Mouse (Mus musculus) liver, postnatal 0 days (tissue): ENCODE results near the gene Psap. TPM values are rescaled to one million over a fixed set of nuclear protein-coding genes. Genes with fewer than 3 reads are reported as not detected.

ENCODE experiments used
- ATAC-seq: fragments of 200-750 bp; cut with Nextera tagmentation; 2 replicates; pipeline ENCODE4 v1.8.0; 2017; ENCODE audit warnings: mild to moderate bottlenecking, moderate library complexity
- DNase-seq: peaks from one replicate; pipeline ENCODE4 v3.0.0-alpha.2; 2016
- H3K27ac ChIP-seq: fragments of 300-500 bp; sonication (generic); 2 replicates; pipeline ENCODE4 v1.5.1; 2014; ENCODE audit warnings: antibody characterized with exemption, moderate library complexity, mild to moderate bottlenecking, low read depth
- H3K27me3 ChIP-seq: fragments of 300-500 bp; sonication (generic); 2 replicates; pipeline ENCODE4 v1.6.1; 2014; ENCODE audit warnings: low read length, control low read depth, mixed read lengths; ENCODE audit not compliant: insufficient read depth
- H3K36me3 ChIP-seq: fragments of 300-500 bp; sonication (generic); replicated peaks from 2 replicates; pipeline ENCODE4 v1.6.1; 2014; ENCODE audit warnings: mild to moderate bottlenecking, control low read depth, low read length, moderate library complexity, mixed read lengths; ENCODE audit not compliant: insufficient read depth
- H3K4me1 ChIP-seq: fragments of 300-500 bp; sonication (generic); 2 replicates; pipeline ENCODE4 v1.6.1; 2014; ENCODE audit warnings: antibody characterized with exemption, mild to moderate bottlenecking, control low read depth; ENCODE audit not compliant: insufficient read depth
- H3K4me2 ChIP-seq: fragments of 300-500 bp; sonication (generic); 2 replicates; pipeline ENCODE4 v1.6.1; 2014; ENCODE audit warnings: low read depth, mild to moderate bottlenecking, low read length, moderate library complexity, mixed read lengths
- H3K4me3 ChIP-seq: fragments of 300-500 bp; sonication (generic); 2 replicates; pipeline ENCODE4 v1.5.1; 2014; ENCODE audit warnings: low read depth, low read length
- H3K9ac ChIP-seq: fragments of 300-500 bp; sonication (generic); replicated peaks from 2 replicates; pipeline ENCODE4 v1.6.1; 2014; ENCODE audit warnings: mild to moderate bottlenecking, moderate library complexity
- H3K9me3 ChIP-seq: fragments of 300-500 bp; sonication (generic); 2 replicates; pipeline ENCODE4 v1.6.1; 2016; ENCODE audit warnings: mild to moderate bottlenecking, control low read depth, low read length, mixed read lengths
- CTCF ChIP-seq: sonication (generic); IDR thresholded peaks from 2 replicates; pipeline ENCODE4 v1.5.1; 2016; ENCODE audit warnings: antibody characterized with exemption, low read depth
- EP300 ChIP-seq: IDR thresholded peaks from 2 replicates; pipeline ENCODE4 v1.6.1; 2016; ENCODE audit warnings: antibody characterized with exemption, low read depth, mild to moderate bottlenecking
- WGBS: fragments of 180-500 bp; shearing (Covaris S2); extraction: QIAGEN DNeasy Blood & Tissue Kit; methylation state at CpG from one replicate; pipeline ENCODE4 v1.1.7; 2014; ENCODE audit not compliant: insufficient replicate concordance; 5-methylcytosine and 5-hydroxymethylcytosine counted together
- polyA plus RNA-seq: library from polyadenylated mRNA; unstranded; fragments of >200 nt; fragmentation: Nextera tagmentation; extraction: Ambion mirVana; gene quantifications from 2 replicates; pipeline ENCODE4 v1.2.1, GENCODE M21; 2015

The Psap gene
- polyA plus RNA-seq, 1 experiment from 2014 or later, result 110 TPM

DNA sequence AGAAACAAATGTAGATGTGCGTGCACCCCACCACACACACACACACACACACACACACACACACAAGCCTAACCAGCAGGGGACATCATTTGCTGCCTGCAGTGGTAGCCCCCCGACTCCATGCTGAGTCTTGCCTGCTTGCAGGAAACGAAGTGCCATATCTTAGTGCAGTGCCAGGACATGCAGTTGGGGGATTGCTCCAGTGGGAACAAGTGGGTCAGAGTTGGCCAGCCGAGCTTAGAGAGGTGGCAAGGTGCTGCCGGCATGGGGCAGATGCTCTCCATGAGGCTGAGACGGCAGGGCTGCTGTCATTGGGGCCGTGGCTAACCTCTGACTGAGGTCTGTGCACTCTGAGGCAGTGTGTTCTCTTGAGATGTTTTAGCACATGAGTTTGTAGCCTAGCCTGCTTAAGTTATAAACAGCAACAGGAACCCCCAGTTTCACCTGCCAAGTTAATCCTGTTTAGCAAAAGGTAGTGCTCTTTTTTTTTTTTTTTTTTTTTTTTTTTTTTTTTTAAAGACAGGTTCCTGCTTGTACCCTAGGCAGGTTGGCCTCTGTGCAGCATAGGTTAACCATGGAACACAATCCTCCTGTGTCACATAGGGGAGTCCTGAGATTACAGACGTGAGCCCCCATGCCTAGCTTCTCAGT is 2.0 kb downstream of the Psap start:
- Histone ChIP-seq H3K4me2 (peak overlapping the region; percentile 94), H3K9ac (peak overlapping the region; percentile 18), H3K4me1 (peaks cover 64% of the 10 kb centered on the region), H3K27ac (peak overlapping the region; percentile 37), H3K4me3 (peak overlapping the region; percentile 94; the same call in 1 of the 2 replicates), H3K27me3 (no peaks in the 10 kb centered on the region), H3K36me3 (no peaks in the 10 kb centered on the region), H3K9me3 (no peaks in the 10 kb centered on the region)
- ATAC-seq (no peak), DNase-seq (no peak)
- 64% methylated on average over 8 of the region's 8 CpGs for WGBS
- TF ChIP-seq EP300, result no peak
- no peak for TF ChIP-seq CTCF

DNA sequence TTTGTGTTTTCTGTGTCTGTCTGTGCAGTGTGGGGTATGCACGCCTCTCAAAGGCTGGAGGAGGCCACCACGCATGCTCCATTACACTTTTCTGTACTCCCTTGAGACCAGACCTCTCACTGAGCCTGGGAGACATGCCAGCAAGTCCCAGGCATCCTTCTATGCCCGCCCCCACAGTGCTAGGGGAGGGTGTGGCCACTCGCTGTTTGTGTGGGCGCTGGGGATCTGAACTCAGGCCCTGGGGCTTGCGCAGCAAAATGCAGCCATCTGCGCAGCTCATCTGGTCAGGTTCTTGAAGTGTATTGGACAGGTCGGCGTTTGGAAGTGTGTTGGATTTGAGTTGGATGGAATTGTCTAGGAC is 2.5 kb downstream of the Psap start:
- Histone ChIP-seq H3K4me1 (peaks cover 69% of the 10 kb centered on the region), H3K4me3 (peak overlapping the region; percentile 94; the same call in 1 of the 2 replicates), H3K9ac (peak overlapping the region; percentile 28; the same call in 1 of the 2 replicates)

DNA sequence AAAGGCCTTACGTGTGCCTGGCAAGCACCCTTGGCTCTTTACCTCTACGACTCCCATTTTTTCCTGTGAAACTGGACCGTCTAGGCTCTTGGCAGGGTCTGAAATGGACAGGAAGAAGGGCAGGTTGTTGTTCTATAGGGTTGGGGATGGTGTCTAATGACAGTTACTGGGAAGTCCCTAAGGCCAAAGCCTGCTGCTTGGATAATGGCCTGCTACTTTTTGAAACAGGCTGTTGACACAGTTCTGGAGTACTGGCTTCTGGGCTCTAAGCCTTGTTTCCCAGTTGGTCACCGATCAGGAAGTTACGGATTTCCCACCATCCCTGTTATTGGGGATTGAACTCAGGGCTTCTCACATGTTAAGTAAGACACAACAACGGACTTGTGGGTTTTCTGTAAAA is 2.9 kb downstream of the Psap start:
- no peak for TF ChIP-seq EP300
- TF ChIP-seq CTCF, result no peak
- DNase-seq (no peak), ATAC-seq (no peak)
- Histone ChIP-seq H3K36me3 (no peaks in the 10 kb centered on the region), H3K4me1 (peaks cover 73% of the 10 kb centered on the region), H3K27me3 (no peaks in the 10 kb centered on the region), H3K9ac (peak overlapping the region; percentile 28; the same call in 1 of the 2 replicates), H3K27ac (peak overlapping the region; percentile 37; the same call in 1 of the 2 replicates), H3K4me3 (peak overlapping the region; percentile 94; the same call in 1 of the 2 replicates), H3K9me3 (no peaks in the 10 kb centered on the region), H3K4me2 (peak overlapping the region; percentile 94)
- WGBS, result 81% methylated on average over 6 of the region's 6 CpGs

More for the DNA sequence above, 2.5 kb downstream of the Psap start:
- WGBS, result 79% methylated on average over 9 of the region's 9 CpGs
- ATAC-seq (no peak), DNase-seq (no peak)
- Histone ChIP-seq H3K4me2 (peak overlapping the region; percentile 94), H3K27ac (peak overlapping the region; percentile 37; the same call in 1 of the 2 replicates), H3K27me3 (no peaks in the 10 kb centered on the region), H3K9me3 (no peaks in the 10 kb centered on the region), H3K36me3 (no peaks in the 10 kb centered on the region)
- TF ChIP-seq CTCF (no peak), EP300 (no peak)

DNA sequence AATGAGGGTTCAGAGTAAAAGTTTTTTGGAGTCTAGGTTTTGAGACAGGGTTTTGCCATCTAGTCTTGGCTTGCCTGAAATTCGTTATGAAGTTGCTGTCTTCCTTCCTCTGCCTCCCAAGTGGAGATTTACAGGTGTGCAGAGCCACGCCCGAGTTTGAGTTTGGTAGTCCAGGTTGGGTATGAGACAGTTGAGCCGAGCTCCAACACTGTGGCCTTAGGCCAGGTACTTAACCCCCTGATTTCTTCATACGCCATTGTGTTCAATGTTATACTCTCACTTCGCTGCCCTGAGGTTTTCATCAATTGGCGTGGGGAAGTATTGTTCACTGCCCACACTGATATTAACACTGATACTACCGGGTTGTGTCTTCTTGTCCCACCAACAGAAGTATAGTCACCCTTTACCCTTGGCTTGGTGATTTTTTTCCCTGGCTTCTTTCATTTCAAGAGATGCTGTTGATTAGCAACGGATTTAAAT is 4.2 kb downstream of the Psap start:
- H3K27me3 ChIP-seq, result no peaks in the 10 kb centered on the region
- no peak for ATAC-seq
- no peaks in the 10 kb centered on the region for H3K36me3 ChIP-seq
- peak overlapping the region; percentile 94 for H3K4me2 ChIP-seq
- 71% methylated on average over 9 of the region's 9 CpGs for WGBS
- H3K4me3 ChIP-seq, result no peak overlapping the region
- no peak for TF ChIP-seq CTCF
- no peak for TF ChIP-seq EP300
- H3K27ac ChIP-seq, result peak overlapping the region; percentile 93
- no peak overlapping the region for H3K9ac ChIP-seq
- H3K9me3 ChIP-seq, result no peaks in the 10 kb centered on the region
- H3K4me1 ChIP-seq, result peaks cover 81% of the 10 kb centered on the region
- no peak for DNase-seq

DNA sequence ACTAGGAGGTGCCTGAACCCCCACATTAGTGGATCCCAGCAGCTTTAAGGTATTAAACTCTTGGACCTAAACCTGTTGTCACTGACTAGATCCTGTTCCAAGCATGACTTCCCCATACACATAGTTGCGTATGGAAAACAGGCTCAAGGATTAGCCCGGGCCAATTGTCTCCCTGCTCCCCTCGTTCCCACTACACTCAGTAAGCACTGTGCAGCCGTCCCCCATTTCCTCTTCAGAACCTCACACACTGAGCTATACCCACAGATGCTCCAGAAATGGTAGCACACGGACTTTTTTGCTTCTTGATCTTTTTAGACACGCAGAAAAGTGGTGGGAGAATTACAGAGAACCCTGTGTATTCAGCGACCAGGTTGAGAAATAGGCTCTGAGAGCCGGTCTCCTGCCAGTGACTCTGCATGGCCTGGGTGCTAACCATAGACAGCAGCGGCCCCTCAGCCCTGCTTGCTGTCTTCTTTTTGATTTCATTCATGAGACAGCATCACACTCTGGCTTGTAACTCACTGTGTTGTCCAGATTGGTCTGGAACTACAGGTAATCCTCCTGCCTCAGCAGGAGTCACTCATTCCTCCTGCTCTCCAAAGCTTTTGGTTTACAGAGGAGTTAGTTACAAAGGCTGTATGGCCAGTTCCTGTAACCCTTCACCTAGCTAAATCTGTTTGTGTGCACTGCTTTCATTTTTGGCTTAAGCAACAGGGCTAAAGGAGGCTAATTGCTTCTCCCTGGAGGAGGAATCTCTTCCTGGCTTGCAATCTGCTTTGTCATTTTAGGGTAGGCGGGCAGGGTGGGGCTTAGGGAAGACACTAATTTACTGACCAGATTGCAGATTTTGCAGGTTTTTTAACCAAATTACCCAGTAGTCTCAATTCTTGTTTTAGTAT is 4.9 kb downstream of the Psap start:
- Histone ChIP-seq H3K27me3 (no peaks in the 10 kb centered on the region), H3K4me1 (peaks cover 80% of the 10 kb centered on the region), H3K27ac (peak overlapping the region; percentile 93), H3K9me3 (no peaks in the 10 kb centered on the region), H3K36me3 (no peaks in the 10 kb centered on the region), H3K4me3 (no peak overlapping the region), H3K9ac (no peak overlapping the region; the same call in 1 of the 2 replicates), H3K4me2 (peak overlapping the region; percentile 94)
- TF ChIP-seq EP300 (no peak), CTCF (no peak)
- WGBS, result 43% methylated on average over 10 of the region's 10 CpGs
- no peak for DNase-seq
- peak; percentile 58 for ATAC-seq

DNA sequence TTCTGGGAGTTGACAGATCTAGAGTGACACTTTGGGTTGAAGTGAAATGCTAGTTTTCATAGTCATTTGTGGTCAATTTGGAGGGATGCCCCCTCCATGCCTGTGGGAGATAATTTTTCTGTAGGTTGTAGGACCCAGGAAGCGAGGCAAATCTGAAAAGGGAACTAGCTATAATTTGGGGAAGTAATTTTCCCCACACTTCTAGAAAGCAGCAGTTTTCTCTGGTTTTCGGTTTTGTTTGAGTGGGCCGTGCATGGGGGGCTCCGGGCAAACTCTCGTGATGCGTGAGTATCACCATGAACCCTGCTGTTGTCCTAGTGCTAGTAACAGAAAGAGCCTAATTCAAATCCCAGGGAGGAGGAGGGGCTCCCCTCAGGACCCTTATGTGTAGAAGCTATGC is 6.8 kb downstream of the Psap start:
- no peak for TF ChIP-seq CTCF
- H3K27me3 ChIP-seq, result no peaks in the 10 kb centered on the region
- no peaks in the 10 kb centered on the region for H3K36me3 ChIP-seq
- H3K4me3 ChIP-seq, result 0 out of 2 replicates have a peak overlapping the region, but pooled peaks have one; percentile 14
- 43% methylated on average over 6 of the region's 6 CpGs for WGBS
- H3K4me1 ChIP-seq, result peaks cover 84% of the 10 kb centered on the region
- no peak for DNase-seq
- peak overlapping the region; percentile 42 for H3K4me2 ChIP-seq
- H3K27ac ChIP-seq, result peak overlapping the region; percentile 93
- ATAC-seq, result no peak
- peak overlapping the region; percentile 47 for H3K9ac ChIP-seq
- H3K9me3 ChIP-seq, result no peaks in the 10 kb centered on the region
